29 mouse cellular contexts compared by ENCODE assay signal in genomic region chr16:13607987-13608704, GRCm38 (mm10). TPM values are rescaled to one million over a fixed set of nuclear protein-coding genes. Genes with fewer than 3 reads are reported as not detected.
DNase-seq lines count a peak whose midpoint lies in the region; ATAC-seq and TF ChIP-seq lines count a peak whose summit lies in the region.
"Had no signal": no experiment of that assay in that cellular context is flagged by ENCODE, and none has a peak within 500 bp of the region (broad histone marks: within the 10 kb centered on the region; RNA-seq: fewer than 3 reads in every experiment).

No protein-coding gene starts in this region.

- no peak overlapping the region for H3K4me3 ChIP-seq in forebrain, postnatal 0 days (ENCODE audit: low read depth, low read length)
- H3K4me3 ChIP-seq in forebrain, embryonic 16.5 days (replicated peaks; ENCODE audit: low read length) = no peak overlapping the region
- no peak overlapping the region for H3K4me3 ChIP-seq in midbrain, postnatal 0 days (ENCODE audit: low read depth, low read length)
- no peak overlapping the region for H3K4me3 ChIP-seq in midbrain, embryonic 10.5 days
- no peak overlapping the region for H3K4me3 ChIP-seq in hindbrain, postnatal 0 days (ENCODE audit: low read length)
- H3K4me3 ChIP-seq: embryonic facial prominence, embryonic 13.5 days; hindbrain, embryonic 15.5 days; layer of hippocampus, adult 2 months; limb, embryonic 10.5 days; midbrain, embryonic 12.5 days; neural tube, embryonic 12.5 days had no signal

- 23% methylated on average over 4 of the region's 4 CpGs for WGBS in forebrain, postnatal 0 days
- WGBS in forebrain, embryonic 16.5 days = 18% methylated on average over 4 of the region's 4 CpGs
- 76% methylated on average over 4 of the region's 4 CpGs for WGBS in midbrain, postnatal 0 days
- 87% methylated on average over 4 of the region's 4 CpGs for WGBS in midbrain, embryonic 10.5 days
- WGBS in hindbrain, postnatal 0 days = 65% methylated on average over 4 of the region's 4 CpGs

- H3K4me1 ChIP-seq in forebrain, postnatal 0 days (ENCODE audit: insufficient read depth) = no peaks in the 10 kb centered on the region
- 0 out of 2 replicates have a peak, but pooled peaks cover 2% of the 10 kb centered on the region for H3K4me1 ChIP-seq in forebrain, embryonic 16.5 days (replicated peaks; ENCODE audit: control insufficient read depth, insufficient read depth, low read length)
- no peaks in the 10 kb centered on the region for H3K4me1 ChIP-seq in midbrain, postnatal 0 days (ENCODE audit: insufficient read depth, low read length)
- no peaks in the 10 kb centered on the region for H3K4me1 ChIP-seq in midbrain, embryonic 10.5 days
- H3K4me1 ChIP-seq in hindbrain, postnatal 0 days (ENCODE audit: insufficient read depth, low read length) = no peaks in the 10 kb centered on the region
- H3K4me1 ChIP-seq: embryonic facial prominence, embryonic 13.5 days; hindbrain, embryonic 15.5 days; limb, embryonic 10.5 days; midbrain, embryonic 12.5 days; neural tube, embryonic 12.5 days had no signal

- ATAC-seq in forebrain, postnatal 0 days = peak; percentile 54; the same call in 1 of the 2 replicates
- no peak for ATAC-seq in forebrain, embryonic 16.5 days
- no peak for ATAC-seq in midbrain, postnatal 0 days (ENCODE audit: low FRiP score)
- ATAC-seq in hindbrain, postnatal 0 days = peak; percentile 45; the same call in 1 of the 2 replicates
- ATAC-seq: activated CD4-positive, CD25-positive, alpha-beta regulatory T cell, adult 4 months; intestine, embryonic 16.5 days had no signal

- H3K9me3 ChIP-seq in forebrain, postnatal 0 days (ENCODE audit: low read length) = no peaks in the 10 kb centered on the region
- H3K9me3 ChIP-seq in forebrain, embryonic 16.5 days (ENCODE audit: control insufficient read depth, low read length) = no peaks in the 10 kb centered on the region
- H3K9me3 ChIP-seq in midbrain, postnatal 0 days (ENCODE audit: low read length) = no peaks in the 10 kb centered on the region
- no peaks in the 10 kb centered on the region for H3K9me3 ChIP-seq in midbrain, embryonic 10.5 days (replicated peaks)
- H3K9me3 ChIP-seq in hindbrain, postnatal 0 days (ENCODE audit: low read length) = no peaks in the 10 kb centered on the region
- H3K9me3 ChIP-seq: embryonic facial prominence, embryonic 13.5 days; G1E; hindbrain, embryonic 15.5 days; limb, embryonic 10.5 days; midbrain, embryonic 12.5 days; neural tube, embryonic 12.5 days had no signal

- no peak overlapping the region for H3K4me2 ChIP-seq in forebrain, postnatal 0 days (ENCODE audit: low read depth)
- H3K4me2 ChIP-seq in forebrain, embryonic 16.5 days (ENCODE audit: low read length) = no peak overlapping the region
- H3K4me2 ChIP-seq in midbrain, postnatal 0 days (ENCODE audit: low read depth, low read length, poor library complexity, severe bottlenecking) = no peak overlapping the region
- no peak overlapping the region for H3K4me2 ChIP-seq in hindbrain, postnatal 0 days (ENCODE audit: low read depth, low read length)
- H3K4me2 ChIP-seq: embryonic facial prominence, embryonic 13.5 days; heart, embryonic 11.5 days; hindbrain, embryonic 15.5 days; midbrain, embryonic 12.5 days; neural tube, embryonic 12.5 days had no signal

- no peak for DNase-seq in forebrain, postnatal 0 days
- DNase-seq in midbrain, postnatal 0 days (ENCODE audit: low spot score) = peak; percentile 27
- DNase-seq in midbrain, embryonic 10.5 days (ENCODE audit: low spot score) = no peak
- DNase-seq in hindbrain, postnatal 0 days (ENCODE audit: low spot score) = peak; percentile 10
- no peak for DNase-seq in urinary bladder, postnatal 25 days (ENCODE audit: low spot score)
- DNase-seq in right cerebral cortex, adult 18-20 months = no peak
- DNase-seq: adrenal gland, adult 8-10 months; cerebellum, adult 2 months; cerebellum, postnatal 25 days; heart, postnatal 10 days; kidney, adult 9 months; kidney, postnatal 25 days; liver; right cerebral cortex, postnatal 14 days; thymus, adult 2 months; thymus, postnatal 4 days had no signal

- no peak overlapping the region for H3K9ac ChIP-seq in forebrain, postnatal 0 days
- H3K9ac ChIP-seq in forebrain, embryonic 16.5 days (replicated peaks; ENCODE audit: low read depth, low read length) = no peak overlapping the region
- no peak overlapping the region for H3K9ac ChIP-seq in midbrain, postnatal 0 days (replicated peaks; ENCODE audit: low read length, poor library complexity, severe bottlenecking)
- no peak overlapping the region for H3K9ac ChIP-seq in hindbrain, postnatal 0 days (replicated peaks; ENCODE audit: low read length)
- H3K9ac ChIP-seq: embryonic facial prominence, embryonic 13.5 days; hindbrain, embryonic 15.5 days; midbrain, embryonic 12.5 days; neural tube, embryonic 12.5 days had no signal

- no peak for TF ChIP-seq CTCF in forebrain, postnatal 0 days (IDR thresholded peaks at IDR 0.05; ENCODE audit: low read depth)
- no peak for TF ChIP-seq CTCF in midbrain, postnatal 0 days (IDR thresholded peaks at IDR 0.05)
- no peak for TF ChIP-seq CTCF in hindbrain, postnatal 0 days (IDR thresholded peaks at IDR 0.05; ENCODE audit: low read depth)

- peaks cover 12% of the 10 kb centered on the region; the same call in 1 of the 2 replicates for H3K36me3 ChIP-seq in forebrain, postnatal 0 days (ENCODE audit: insufficient read depth)
- peaks cover 3% of the 10 kb centered on the region; the same call in 1 of the 2 replicates for H3K36me3 ChIP-seq in forebrain, embryonic 16.5 days (ENCODE audit: control insufficient read depth, insufficient read depth)
- H3K36me3 ChIP-seq in midbrain, postnatal 0 days (ENCODE audit: insufficient read depth, low read length) = peaks cover 11% of the 10 kb centered on the region; the same call in 1 of the 2 replicates
- peaks cover 29% of the 10 kb centered on the region for H3K36me3 ChIP-seq in midbrain, embryonic 10.5 days
- peaks cover 6% of the 10 kb centered on the region; the same call in 1 of the 2 replicates for H3K36me3 ChIP-seq in hindbrain, postnatal 0 days (ENCODE audit: insufficient read depth, low read length)

- H3K27me3 ChIP-seq in forebrain, postnatal 0 days (ENCODE audit: insufficient read depth, low read length) = no peaks in the 10 kb centered on the region
- no peaks in the 10 kb centered on the region for H3K27me3 ChIP-seq in forebrain, embryonic 16.5 days (replicated peaks; ENCODE audit: control insufficient read depth, insufficient read depth, low read length)
- no peaks in the 10 kb centered on the region for H3K27me3 ChIP-seq in midbrain, postnatal 0 days (ENCODE audit: insufficient read depth, low read length)
- H3K27me3 ChIP-seq in midbrain, embryonic 10.5 days (ENCODE audit: low read depth, poor library complexity, severe bottlenecking) = no peaks in the 10 kb centered on the region
- no peaks in the 10 kb centered on the region for H3K27me3 ChIP-seq in hindbrain, postnatal 0 days (ENCODE audit: insufficient read depth, low read length)
- H3K27me3 ChIP-seq: CH12.LX; embryonic facial prominence, embryonic 13.5 days; hindbrain, embryonic 15.5 days; midbrain, embryonic 12.5 days; neural tube, embryonic 12.5 days had no signal

- no peak overlapping the region for H3K27ac ChIP-seq in forebrain, postnatal 0 days (ENCODE audit: low read depth, low read length)
- no peak overlapping the region for H3K27ac ChIP-seq in forebrain, embryonic 16.5 days (ENCODE audit: low read length)
- no peak overlapping the region for H3K27ac ChIP-seq in midbrain, postnatal 0 days (ENCODE audit: low read depth, low read length)
- no peak overlapping the region for H3K27ac ChIP-seq in midbrain, embryonic 10.5 days (replicated peaks)
- no peak overlapping the region for H3K27ac ChIP-seq in hindbrain, postnatal 0 days
- H3K27ac ChIP-seq: embryonic facial prominence, embryonic 13.5 days; hindbrain, embryonic 15.5 days; layer of hippocampus, adult 2 months; limb, embryonic 10.5 days; midbrain, embryonic 12.5 days; neural tube, embryonic 12.5 days; stomach, postnatal 0 days had no signal

RNA-seq across cellular contexts. Expression of gene Parn, which starts 59.8 kb away (rescaled TPM):
- total RNA-seq in forebrain, postnatal 0 days (2014; rRNA removed) = 17.2 and 20.9 TPM in 2 replicates
- 34.9 and 38.1 TPM in 2 replicates for polyA plus RNA-seq in forebrain, postnatal 0 days (2015; fragmentation: Nextera tagmentation; extraction: Ambion mirVana)
- 44.2 and 46.4 TPM in 2 replicates for polyA plus RNA-seq in forebrain, embryonic 16.5 days (2015; fragmentation: Nextera tagmentation; extraction: Ambion mirVana)
- 11.8 and 14.8 TPM in 2 replicates for total RNA-seq in midbrain, postnatal 0 days (2014; rRNA removed)
- polyA plus RNA-seq in midbrain, postnatal 0 days (2015; fragmentation: Nextera tagmentation; extraction: Ambion mirVana) = 28.0 and 29.3 TPM in 2 replicates
- 45.7 and 47.2 TPM in 2 replicates for polyA plus RNA-seq in midbrain, embryonic 10.5 days (2016; fragmentation: Nextera tagmentation; extraction: Ambion mirVana)
- total RNA-seq in hindbrain, postnatal 0 days (2014; rRNA removed) = 13.2 and 13.3 TPM in 2 replicates
- 31.1 and 32.1 TPM in 2 replicates for polyA plus RNA-seq in hindbrain, postnatal 0 days (2015; fragmentation: Nextera tagmentation; extraction: Ambion mirVana)

Comparison
In these comparisons a context has a peak if more than half of its experiments do, and no peak if none do; other contexts are left out.
1. ATAC-seq: peak in forebrain, postnatal 0 days (single experiment) and hindbrain, postnatal 0 days (single experiment); none in forebrain, embryonic 16.5 days (single experiment) and midbrain, postnatal 0 days (single experiment).
2. DNase-seq: peak in midbrain, postnatal 0 days (single experiment) and hindbrain, postnatal 0 days (single experiment); none in forebrain, postnatal 0 days (single experiment), midbrain, embryonic 10.5 days (single experiment), urinary bladder, postnatal 25 days (single experiment) and right cerebral cortex, adult 18-20 months (single experiment).